ENCODE assay signal across 16 mouse cellular contexts in the genomic region with DNA sequence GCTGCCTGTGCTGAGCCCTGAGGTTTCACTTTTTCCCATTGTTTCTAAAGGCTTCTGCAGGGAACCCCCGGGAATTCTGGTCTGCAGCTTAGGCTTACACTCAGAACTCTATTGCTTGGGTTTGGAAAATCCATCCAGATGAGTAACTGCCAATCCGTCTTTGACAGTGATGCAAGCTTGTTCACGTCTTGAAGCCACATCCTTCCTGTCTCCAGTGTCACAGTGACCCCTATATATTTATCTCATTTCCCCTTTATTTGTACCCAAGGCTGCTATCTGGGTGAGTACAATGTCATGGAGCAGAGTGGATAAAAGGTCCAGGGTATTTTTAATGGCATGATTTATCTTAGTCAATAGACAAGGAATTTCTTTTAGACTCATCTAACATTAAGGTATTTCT. TPM values are rescaled to one million over a fixed set of nuclear protein-coding genes. Genes with fewer than 3 reads are reported as not detected.
DNase-seq lines count a peak whose midpoint lies in the region; ATAC-seq and TF ChIP-seq lines count a peak whose summit lies in the region.
"Had no signal": no experiment of that assay in that cellular context is flagged by ENCODE, and none has a peak within 500 bp of the region (broad histone marks: within the 10 kb centered on the region; RNA-seq: fewer than 3 reads in every experiment).

Gene Nlrp3 (plus strand): TSS at position 245 of the 400 bp plus-strand sequence.

- no peak for TF ChIP-seq POLR2A in lung, adult 2 months (IDR thresholded peaks at IDR 0.05; ENCODE audit: borderline replicate concordance, extremely low read depth, low read depth, low read length)

- WGBS in lung, adult 2 months, result 28% methylated on average over 3 of the region's 3 CpGs

- peak; percentile 19 for DNase-seq in heart, adult 8-10 months (ENCODE audit: low spot score)
- DNase-seq in heart, postnatal 14 days, result no peak
- DNase-seq in lung, adult 2 months, result no peak
- no peak for DNase-seq in lung, postnatal 4 days
- DNase-seq in thymus, postnatal 10 days (ENCODE audit: low spot score in 2 of 2), result no peak
- DNase-seq: cerebellum, adult 2 months; heart, postnatal 36 days; kidney, adult 8-10 months; kidney, postnatal 36 days had no signal

- H3K27ac ChIP-seq in brown adipose tissue, adult 24 weeks (replicated peaks; ENCODE audit: low read depth, low read length), result peak within 1 kb of the TSS; percentile 38
- H3K27ac ChIP-seq: embryonic facial prominence, embryonic 15.5 days; limb, embryonic 13.5 days had no signal

- intact Hi-C loops in heart, postnatal 14 days (cut with DNase I), result no loop called here

- no peaks in the 10 kb centered on the region for H3K4me1 ChIP-seq in lung, adult 2 months (ENCODE audit: control insufficient read depth, insufficient read depth, low read length)
- H3K4me1 ChIP-seq in brown adipose tissue, adult 24 weeks (ENCODE audit: control insufficient read depth, insufficient read depth, insufficient read length, low read length), result no peaks in the 10 kb centered on the region; the same call in none of the 2 replicates

- TF ChIP-seq CTCF in lung, adult 2 months (IDR thresholded peaks at IDR 0.05; ENCODE audit: insufficient read depth, low read length), result no peak

- peak within 1 kb of the TSS; percentile 20 for H3K4me3 ChIP-seq in lung, adult 2 months (replicated peaks; ENCODE audit: extremely low read depth, low read depth, low read length)
- peak within 1 kb of the TSS; percentile 23; the same call in 1 of the 2 replicates for H3K4me3 ChIP-seq in brown adipose tissue, adult 24 weeks (ENCODE audit: insufficient read depth, low read depth, low read length)
- H3K4me3 ChIP-seq: embryonic facial prominence, embryonic 15.5 days; limb, embryonic 13.5 days; myocyte had no signal

- ATAC-seq in monocyte, adult 5-6 weeks (replicated peaks; ENCODE audit: insufficient number of reproducible peaks, low FRiP score, low TSS enrichment, poor library complexity, severe bottlenecking), result peak; percentile 61
- no peak for ATAC-seq in megakaryocyte-erythroid progenitor cell, adult 5-6 weeks (replicated peaks; ENCODE audit: low FRiP score, low TSS enrichment, poor library complexity, severe bottlenecking)
- ATAC-seq: forebrain, embryonic 14.5 days had no signal

RNA-seq across cellular contexts. Expression of gene Nlrp3, which starts in this region (rescaled TPM):
- under 1 TPM; 0.25 to 0.92 (median 0.43) TPM for total RNA-seq in heart, adult 8-10 months (2022)
- total RNA-seq in heart, postnatal 14 days (2021), result under 1 TPM; 0.51 to 0.55 TPM
- polyA plus RNA-seq in lung, adult 2 months (2012; rRNA removed), result 1.6 and 2.2 TPM in 2 replicates
- polyA plus RNA-seq in brown adipose tissue, adult 24 weeks (2012; ENCODE audit: insufficient read depth, insufficient read length, missing spikeins), result 0.38 TPM in 1 of 2 replicates, not detected in the other
- 35.2 to 49.8 TPM (median 49.4 TPM) in 3 replicates for total RNA-seq in monocyte, adult 5-6 weeks (2017)
- not detected in 2 replicates for total RNA-seq in megakaryocyte-erythroid progenitor cell, adult 5-6 weeks (2014; fragmentation: Nextera tagmentation)
- total RNA-seq in megakaryocyte-erythroid progenitor cell, adult 5-6 weeks (2017), result 0.30 TPM in 1 of 2 replicates, not detected in the other

Comparison
In these comparisons a context has a peak if more than half of its experiments do, and no peak if none do; other contexts are left out.
1. RNA of gene Nlrp3 (total RNA-seq): 35.2 to 49.8 TPM in monocyte, adult 5-6 weeks; 0.51 to 0.55 TPM in heart, postnatal 14 days, 0.25 to 0.92 TPM in heart, adult 8-10 months and 0.30 TPM in megakaryocyte-erythroid progenitor cell, adult 5-6 weeks; every median in the first group is over 10 times any median in the second.
2. Peak in DNase-seq in heart, adult 8-10 months; RNA of the gene not detected or under 1 TPM.